Mouse (Mus musculus) heart, embryonic 15.5 days (tissue): ENCODE results near the gene Qpct. TPM values are rescaled to one million over a fixed set of nuclear protein-coding genes. Genes with fewer than 3 reads are reported as not detected.
A peak's percentile ranks its signal among the peaks of the same experiment; 100 is the strongest.

Experiments
- ATAC-seq: fragments of 200-750 bp; cut with Nextera tagmentation; replicated peaks from 2 replicates; pipeline ENCODE4 v1.8.0; 2017; ENCODE audit warnings: low read depth, moderate TSS enrichment; ENCODE audit not compliant: insufficient number of reproducible peaks, insufficient read depth, low FRiP score
- H3K27ac ChIP-seq: fragments of 300-500 bp; sonication (generic); 2 replicates; pipeline ENCODE4 v1.5.1; 2015; ENCODE audit warnings: mild to moderate bottlenecking, inconsistent platforms
- H3K27me3 ChIP-seq: fragments of 300-500 bp; sonication (generic); 2 replicates; pipeline ENCODE4 v1.6.1; 2015; ENCODE audit warnings: inconsistent platforms
- H3K36me3 ChIP-seq: fragments of 300-500 bp; sonication (generic); 2 replicates; pipeline ENCODE4 v1.6.1; 2015; ENCODE audit warnings: mild to moderate bottlenecking, inconsistent platforms
- H3K4me1 ChIP-seq: fragments of 300-500 bp; sonication (generic); replicated peaks from 2 replicates; pipeline ENCODE4 v1.6.1; 2015; ENCODE audit warnings: inconsistent platforms
- H3K4me2 ChIP-seq: fragments of 300-500 bp; sonication (generic); 2 replicates; pipeline ENCODE4 v1.6.1; 2015; ENCODE audit warnings: inconsistent platforms, mild to moderate bottlenecking, moderate library complexity
- H3K4me3 ChIP-seq: fragments of 300-500 bp; sonication (generic); 2 replicates; pipeline ENCODE4 v1.5.1; 2015; ENCODE audit warnings: mild to moderate bottlenecking, inconsistent platforms
- H3K9ac ChIP-seq: fragments of 300-500 bp; sonication (generic); 2 replicates; pipeline ENCODE4 v1.6.1; 2015; ENCODE audit warnings: mild to moderate bottlenecking, inconsistent platforms
- H3K9me3 ChIP-seq: fragments of 300-500 bp; sonication (generic); replicated peaks from 2 replicates; pipeline ENCODE4 v1.6.1; 2016; ENCODE audit warnings: inconsistent platforms
- WGBS: fragments of 180-500 bp; shearing (Covaris S2); methylation state at CpG from one replicate; pipeline ENCODE4 v1.1.7; 2015; ENCODE audit warnings: mixed read lengths; 5-methylcytosine and 5-hydroxymethylcytosine counted together
- polyA plus RNA-seq: library from polyadenylated mRNA; unstranded; fragments of >200 nt; fragmentation: Nextera tagmentation; extraction: Ambion mirVana; gene quantifications from 2 replicates; pipeline ENCODE4 v1.2.1, GENCODE M21; 2015

Qpct gene
- polyA plus RNA-seq, result 25.4 and 31.6 TPM in 2 replicates

GRCm38 (mm10) chr17:79051606-79052005, at the start of gene Qpct:
Gene Qpct (plus strand): TSS chr17:79051906.
- Histone ChIP-seq H3K27ac (peak within 1 kb of the TSS; percentile 60), H3K9me3 (no peaks in the 10 kb centered on the region), H3K4me1 (no peaks in the 10 kb centered on the region; the same call in 1 of the 2 replicates), H3K4me3 (peak within 1 kb of the TSS; percentile 67), H3K4me2 (peak within 1 kb of the TSS; percentile 93), H3K36me3 (no peaks in the 10 kb centered on the region), H3K27me3 (no peaks in the 10 kb centered on the region), H3K9ac (peak within 1 kb of the TSS; percentile 48)
- no peak for ATAC-seq
- 74% methylated on average over 4 of the region's 4 CpGs for WGBS

GRCm38 (mm10) chr17:79013625-79014024, 38.1 kb upstream of the Qpct start:
- ATAC-seq, result no peak
- peaks cover 24% of the 10 kb centered on the region for H3K4me1 ChIP-seq
- H3K4me2 ChIP-seq, result no peak overlapping the region
- no peak overlapping the region for H3K4me3 ChIP-seq
- 57% methylated on average over 2 of the region's 2 CpGs for WGBS
- peaks cover 23% of the 10 kb centered on the region for H3K36me3 ChIP-seq
- no peaks in the 10 kb centered on the region for H3K27me3 ChIP-seq
- H3K9me3 ChIP-seq, result no peaks in the 10 kb centered on the region
- no peak overlapping the region for H3K27ac ChIP-seq
- no peak overlapping the region for H3K9ac ChIP-seq

GRCm38 (mm10) chr17:79014911-79015685, 36.6 kb upstream of the Qpct start:
- 78% methylated on average over 2 of the region's 2 CpGs for WGBS
- Histone ChIP-seq H3K27ac (no peak overlapping the region), H3K27me3 (no peaks in the 10 kb centered on the region), H3K4me2 (no peak overlapping the region), H3K4me3 (no peak overlapping the region), H3K9ac (no peak overlapping the region), H3K4me1 (peaks cover 32% of the 10 kb centered on the region), H3K36me3 (peaks cover 23% of the 10 kb centered on the region), H3K9me3 (no peaks in the 10 kb centered on the region)
- ATAC-seq, result no peak

- H3K4me2 ChIP-seq, result 0 out of 2 replicates have a peak overlapping the region, but pooled peaks have one; percentile 4
- 42% methylated on average over 10 of the region's 10 CpGs for WGBS
- no peak for ATAC-seq
Measured at GRCm38 (mm10) chr17:79015831-79016230, 35.9 kb upstream of the Qpct start.

GRCm38 (mm10) chr17:79018422-79018821, 33.3 kb upstream of the Qpct start:
- no peaks in the 10 kb centered on the region for H3K9me3 ChIP-seq
- ATAC-seq, result no peak
- H3K4me1 ChIP-seq, result peaks cover 37% of the 10 kb centered on the region
- 34% methylated on average over 9 of the region's 9 CpGs for WGBS
- H3K4me2 ChIP-seq, result peak overlapping the region; percentile 92
- no peaks in the 10 kb centered on the region for H3K27me3 ChIP-seq
- no peaks in the 10 kb centered on the region for H3K36me3 ChIP-seq
- peak overlapping the region; percentile 33; the same call in 1 of the 2 replicates for H3K9ac ChIP-seq
- peak overlapping the region; percentile 12; the same call in 1 of the 2 replicates for H3K4me3 ChIP-seq
- no peak overlapping the region for H3K27ac ChIP-seq

More at GRCm38 (mm10) chr17:79015831-79016230, 35.9 kb upstream of the Qpct start:
- H3K27me3 ChIP-seq, result no peaks in the 10 kb centered on the region
- peaks cover 22% of the 10 kb centered on the region for H3K36me3 ChIP-seq
- H3K9ac ChIP-seq, result no peak overlapping the region
- H3K9me3 ChIP-seq, result no peaks in the 10 kb centered on the region
- peaks cover 33% of the 10 kb centered on the region for H3K4me1 ChIP-seq
- H3K27ac ChIP-seq, result no peak overlapping the region
- H3K4me3 ChIP-seq, result no peak overlapping the region

GRCm38 (mm10) chr17:79019726-79020207, 31.9 kb upstream of the Qpct start:
- Histone ChIP-seq H3K9ac (peak overlapping the region; percentile 90), H3K4me2 (peak overlapping the region; percentile 92), H3K36me3 (no peaks in the 10 kb centered on the region), H3K4me3 (peak overlapping the region; percentile 84), H3K27me3 (no peaks in the 10 kb centered on the region), H3K9me3 (no peaks in the 10 kb centered on the region), H3K27ac (peak overlapping the region; percentile 96), H3K4me1 (peaks cover 37% of the 10 kb centered on the region)
- no peak for ATAC-seq
- 0% methylated on average over 18 of the region's 18 CpGs for WGBS

GRCm38 (mm10) chr17:79020208-79020983, 31.3 kb upstream of the Qpct start, which contains the start of gene Prkd3:
Gene Prkd3 (minus strand): TSS chr17:79020816.
- Histone ChIP-seq H3K4me2 (peak within 1 kb of the TSS; percentile 92), H3K9ac (peak within 1 kb of the TSS; percentile 90), H3K4me1 (peaks cover 34% of the 10 kb centered on the region), H3K27me3 (no peaks in the 10 kb centered on the region), H3K9me3 (no peaks in the 10 kb centered on the region), H3K27ac (peak within 1 kb of the TSS; percentile 96), H3K36me3 (no peaks in the 10 kb centered on the region), H3K4me3 (peak within 1 kb of the TSS; percentile 84)
- WGBS, result under 1% methylated on average over 105 of the region's 113 CpGs
- peak; percentile 96 for ATAC-seq

GRCm38 (mm10) chr17:79020984-79021335, 30.7 kb upstream of the Qpct start:
- Histone ChIP-seq H3K9me3 (no peaks in the 10 kb centered on the region), H3K4me2 (peak overlapping the region; percentile 92), H3K27ac (peak overlapping the region; percentile 96), H3K9ac (peak overlapping the region; percentile 90), H3K27me3 (no peaks in the 10 kb centered on the region), H3K4me1 (peaks cover 30% of the 10 kb centered on the region), H3K36me3 (no peaks in the 10 kb centered on the region), H3K4me3 (peak overlapping the region; percentile 84)
- peak; percentile 45 for ATAC-seq
- 1% methylated on average over 24 of the region's 24 CpGs for WGBS

GRCm38 (mm10) chr17:79022746-79023145, 29.0 kb upstream of the Qpct start:
- no peak overlapping the region for H3K9ac ChIP-seq
- no peaks in the 10 kb centered on the region for H3K9me3 ChIP-seq
- H3K27me3 ChIP-seq, result no peaks in the 10 kb centered on the region
- ATAC-seq, result no peak
- H3K27ac ChIP-seq, result no peak overlapping the region
- no peak overlapping the region for H3K4me3 ChIP-seq
- WGBS, result 47% methylated on average over 3 of the region's 3 CpGs
- no peak overlapping the region for H3K4me2 ChIP-seq
- peaks cover 21% of the 10 kb centered on the region for H3K4me1 ChIP-seq
- no peaks in the 10 kb centered on the region for H3K36me3 ChIP-seq

GRCm38 (mm10) chr17:79024544-79024943, 27.2 kb upstream of the Qpct start:
- Histone ChIP-seq H3K4me3 (no peak overlapping the region), H3K4me2 (no peak overlapping the region), H3K27ac (no peak overlapping the region), H3K4me1 (0 out of 2 replicates have a peak, but pooled peaks cover 5% of the 10 kb centered on the region), H3K9ac (no peak overlapping the region), H3K9me3 (no peaks in the 10 kb centered on the region), H3K27me3 (no peaks in the 10 kb centered on the region), H3K36me3 (no peaks in the 10 kb centered on the region)
- ATAC-seq, result no peak
- 70% methylated on average over 4 of the region's 4 CpGs for WGBS

GRCm38 (mm10) chr17:79029226-79029625, 22.5 kb upstream of the Qpct start:
- H3K4me1 ChIP-seq, result no peaks in the 10 kb centered on the region

More at GRCm38 (mm10) chr17:79029226-79029625, 22.5 kb upstream of the Qpct start:
- 56% methylated on average over 3 of the region's 3 CpGs for WGBS
- Histone ChIP-seq H3K27me3 (no peaks in the 10 kb centered on the region), H3K9me3 (no peaks in the 10 kb centered on the region), H3K4me3 (no peak overlapping the region), H3K4me2 (no peak overlapping the region), H3K9ac (no peak overlapping the region), H3K27ac (no peak overlapping the region), H3K36me3 (no peaks in the 10 kb centered on the region)
- ATAC-seq, result no peak
